Mouse (Mus musculus) hindlimb bud, embryonic 11.5 days (tissue): ENCODE data around the gene Ubqln4.

Experiments used
- DNase-seq: peaks from one replicate; pipeline ENCODE4 v3.0.0-alpha.2; 2012; ENCODE audit warnings: low read depth, low spot score; ENCODE audit errors: extremely low spot score

Gene Ubqln4

DNA sequence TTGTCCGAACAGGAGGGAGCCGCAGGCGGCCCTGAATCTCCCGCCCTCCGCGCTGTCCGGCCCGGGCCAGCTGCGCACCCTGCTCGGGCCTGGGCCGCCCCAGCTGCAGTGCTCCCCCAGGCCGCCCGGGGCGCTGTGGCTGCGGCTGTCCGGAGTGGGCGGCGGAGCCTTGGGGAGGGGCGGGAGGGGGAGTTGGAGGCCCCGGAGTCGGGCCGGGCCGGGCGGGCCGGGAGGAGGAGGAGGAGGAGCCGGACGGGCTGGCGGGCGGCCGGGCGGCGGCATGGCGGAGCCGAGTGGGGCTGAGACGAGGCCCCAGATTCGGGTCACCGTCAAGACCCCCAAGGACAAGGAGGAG is at the start of gene Ubqln4:
TSS of gene Ubqln4 (plus strand) at position 234 of the 355 bp plus-strand sequence.
- no peak for DNase-seq

DNA sequence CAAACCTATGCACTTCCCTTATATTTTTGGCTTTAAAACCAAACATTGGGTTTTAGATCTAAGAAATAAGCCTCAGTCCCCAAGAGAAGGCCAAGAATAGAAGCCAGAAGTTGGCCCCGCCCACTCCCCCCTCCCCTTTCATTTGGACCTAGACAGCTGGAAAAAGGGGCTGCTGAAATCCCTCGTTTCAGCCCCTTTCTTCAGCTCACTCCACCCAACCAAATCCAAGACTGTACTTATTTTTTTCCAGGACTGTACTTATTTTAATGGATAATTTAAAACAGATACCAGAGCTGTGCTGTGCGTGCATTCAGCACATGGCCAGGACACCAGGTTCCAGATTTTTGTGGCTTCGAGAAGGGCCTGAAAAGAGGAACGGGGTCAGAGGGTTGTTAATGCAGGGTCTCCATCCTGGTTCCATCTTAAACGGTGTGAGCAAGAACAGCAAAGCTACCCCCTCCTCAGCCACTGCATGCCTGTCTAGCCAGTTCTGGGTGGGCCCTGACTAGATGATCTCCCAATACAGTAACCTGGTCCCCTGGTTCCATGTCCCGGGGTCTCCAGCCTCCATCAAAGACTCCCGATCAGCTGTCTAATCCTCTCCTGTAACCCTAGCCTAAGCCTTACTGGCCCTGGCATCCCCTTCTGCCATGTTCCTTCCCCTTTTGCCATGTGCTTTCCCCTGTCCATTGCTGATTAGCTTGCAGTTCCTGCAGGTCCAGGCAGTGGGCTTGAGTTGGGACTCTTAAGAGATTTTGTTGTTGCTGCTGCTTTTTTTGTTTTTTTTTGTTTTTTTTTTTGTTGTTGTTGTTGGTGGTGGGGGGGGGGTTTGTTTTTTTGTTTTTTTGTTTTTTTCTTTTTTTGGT is 49.4 kb upstream of the Ubqln4 start:
- no peak for DNase-seq

DNA sequence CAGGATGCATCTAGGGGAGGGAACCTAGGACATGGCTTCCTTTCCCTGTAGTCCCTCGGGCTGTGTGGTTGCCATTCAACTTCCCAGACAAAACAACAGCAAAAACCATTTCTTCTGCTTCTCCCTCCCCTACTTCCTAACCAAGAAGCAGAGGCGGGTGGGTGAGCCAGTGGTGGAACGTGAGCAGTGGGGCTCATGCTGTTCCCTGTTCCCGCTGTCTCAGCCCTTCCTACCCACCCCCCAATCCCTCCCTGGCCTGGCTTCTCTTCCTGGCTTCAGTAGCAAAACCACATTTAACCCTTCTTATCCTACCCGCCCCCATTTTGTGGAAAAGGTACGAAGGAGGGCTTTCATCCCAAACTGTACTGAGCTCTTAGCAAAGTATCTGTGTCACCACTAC is 48.5 kb upstream of the Ubqln4 start:
- DNase-seq: no peak

DNA sequence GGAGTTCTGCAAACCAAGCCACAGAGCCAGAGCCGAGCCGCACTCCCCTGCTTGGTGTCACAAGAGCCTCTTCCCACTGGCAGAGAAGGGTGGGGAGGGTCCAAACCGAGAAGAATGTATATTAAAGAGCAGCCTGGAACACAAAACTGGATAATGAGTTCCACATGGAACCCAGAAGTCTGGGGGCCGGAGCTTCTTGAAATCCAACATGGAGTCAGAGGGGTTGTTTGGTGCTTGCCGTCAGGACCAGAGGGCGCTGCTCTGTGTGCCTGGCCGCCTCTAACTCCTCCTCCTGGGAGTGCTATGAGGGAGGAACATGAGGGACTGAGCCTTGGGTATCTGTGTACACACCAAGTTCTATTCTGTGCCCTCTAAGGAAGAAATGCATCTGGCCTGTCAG is 47.8 kb upstream of the Ubqln4 start:
- DNase-seq: no peak

DNA sequence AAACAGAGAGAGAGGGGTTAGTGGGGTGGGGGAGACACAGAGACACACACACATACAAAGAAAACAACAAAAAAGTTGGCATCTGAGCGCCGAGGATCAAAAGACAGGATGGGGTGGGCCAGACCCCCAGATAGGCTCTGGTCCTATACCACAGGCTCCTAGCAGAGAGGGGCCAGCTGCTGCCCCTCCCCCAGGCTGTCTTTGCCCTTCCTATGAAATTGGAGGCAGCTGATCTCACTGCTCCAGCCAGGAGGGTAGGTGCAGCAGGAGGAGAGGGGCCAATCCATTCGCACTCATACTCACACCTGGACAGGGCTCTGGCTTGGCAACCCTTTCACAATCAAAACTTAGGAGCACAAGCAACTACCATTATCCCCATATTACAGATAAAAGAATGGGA is 44.3 kb upstream of the Ubqln4 start:
- DNase-seq: no peak

DNA sequence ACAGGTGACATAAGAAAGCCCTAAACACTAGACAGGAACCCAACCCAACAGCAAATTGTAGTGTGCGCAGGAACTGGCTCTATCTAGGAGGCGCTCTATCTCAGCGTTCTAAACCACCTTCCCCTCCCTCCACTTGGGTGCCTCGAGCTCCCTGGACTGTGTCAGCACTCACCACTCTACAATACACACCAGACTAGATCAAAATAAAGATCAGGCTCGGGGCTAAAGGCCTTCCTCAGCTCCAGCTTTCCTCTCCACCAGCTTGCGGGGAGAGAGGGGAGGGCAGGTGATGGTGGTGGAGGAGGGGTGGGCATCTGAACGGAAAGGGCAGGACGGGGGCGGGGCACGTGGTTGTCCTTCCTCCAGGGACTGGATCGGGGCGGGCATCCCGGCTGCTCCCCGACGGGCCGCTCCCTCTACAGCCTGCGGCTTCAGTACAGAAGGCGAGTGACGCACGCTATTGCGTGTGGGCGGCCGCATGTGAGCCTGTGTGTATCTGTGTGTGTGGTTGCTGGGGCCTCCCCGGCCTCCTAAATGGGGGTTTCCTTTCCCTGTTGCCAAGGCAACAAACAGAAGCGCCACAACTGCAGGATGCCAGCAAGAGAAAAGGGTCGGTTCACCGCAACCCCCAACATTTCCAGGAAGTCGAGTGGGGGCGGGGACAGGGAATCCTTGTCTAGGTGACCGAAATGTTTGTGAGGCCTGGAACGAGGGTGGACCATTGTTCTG is 43.7 kb upstream of the Ubqln4 start, which contains the start of gene Lmna:
TSS of gene Lmna (minus strand) at position 265 of the 729 bp plus-strand sequence.
- peak; percentile 89 for DNase-seq

DNA sequence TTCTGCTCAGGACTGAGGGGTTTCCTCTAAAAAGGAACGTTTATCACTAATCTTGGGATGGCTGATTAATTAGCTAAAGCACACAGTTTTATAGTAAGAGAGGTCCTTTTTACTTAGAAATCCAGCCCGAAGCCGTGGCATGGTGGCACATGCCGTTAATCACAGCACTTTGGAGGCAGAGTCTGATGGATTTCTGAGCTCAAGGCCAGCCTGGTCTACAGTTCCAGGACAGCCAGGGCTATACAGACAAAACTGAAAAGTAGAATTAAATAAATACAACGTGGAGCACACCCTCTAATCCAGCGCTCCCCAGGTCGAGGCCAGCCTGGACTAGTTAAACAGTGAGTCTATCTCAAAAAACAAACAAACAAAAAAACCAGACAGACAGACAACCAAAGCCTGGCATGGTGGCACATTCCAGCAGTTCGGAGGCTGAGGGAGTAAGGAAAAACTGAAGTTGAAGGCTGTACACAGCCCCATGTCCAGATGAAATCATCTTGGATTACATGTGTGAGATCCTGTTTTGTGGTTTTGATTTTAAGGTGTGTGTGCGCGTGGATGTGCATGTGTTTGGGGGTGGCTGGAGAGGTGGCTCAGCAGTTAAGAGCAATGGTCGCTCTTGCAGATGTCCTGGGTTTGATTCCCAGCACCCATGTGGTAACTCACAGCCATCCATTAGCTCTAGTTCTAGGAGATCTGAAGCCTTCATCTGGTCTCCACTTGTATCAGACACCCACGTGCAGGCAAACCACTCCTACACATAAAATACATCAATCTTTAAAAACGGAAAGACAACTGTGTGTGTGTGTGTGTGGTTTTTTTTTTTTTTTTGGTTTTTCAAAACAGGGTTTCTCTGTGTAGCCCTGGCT is 42.9 kb upstream of the Ubqln4 start:
- no peak for DNase-seq

DNA sequence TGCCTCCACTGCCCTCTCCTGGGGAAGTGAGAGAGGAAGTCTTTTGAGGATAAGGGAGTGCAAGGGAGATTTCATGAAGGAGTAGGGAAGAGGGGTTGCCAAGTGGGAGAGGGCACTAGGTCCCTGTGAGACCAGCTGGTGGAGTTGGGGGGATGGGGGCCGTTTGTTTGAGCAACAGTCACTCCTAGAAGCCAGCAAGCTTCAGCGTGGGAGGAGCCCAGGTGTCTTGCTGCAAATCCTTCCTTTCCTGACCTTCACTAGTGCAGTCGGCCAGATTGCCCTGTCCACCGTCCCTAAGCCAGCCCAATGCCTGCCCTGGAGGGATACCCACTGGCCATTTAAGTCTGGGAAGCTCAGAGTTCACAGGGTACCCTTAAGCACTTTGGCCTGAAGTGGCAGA is 42.0 kb upstream of the Ubqln4 start:
- no peak for DNase-seq

DNA sequence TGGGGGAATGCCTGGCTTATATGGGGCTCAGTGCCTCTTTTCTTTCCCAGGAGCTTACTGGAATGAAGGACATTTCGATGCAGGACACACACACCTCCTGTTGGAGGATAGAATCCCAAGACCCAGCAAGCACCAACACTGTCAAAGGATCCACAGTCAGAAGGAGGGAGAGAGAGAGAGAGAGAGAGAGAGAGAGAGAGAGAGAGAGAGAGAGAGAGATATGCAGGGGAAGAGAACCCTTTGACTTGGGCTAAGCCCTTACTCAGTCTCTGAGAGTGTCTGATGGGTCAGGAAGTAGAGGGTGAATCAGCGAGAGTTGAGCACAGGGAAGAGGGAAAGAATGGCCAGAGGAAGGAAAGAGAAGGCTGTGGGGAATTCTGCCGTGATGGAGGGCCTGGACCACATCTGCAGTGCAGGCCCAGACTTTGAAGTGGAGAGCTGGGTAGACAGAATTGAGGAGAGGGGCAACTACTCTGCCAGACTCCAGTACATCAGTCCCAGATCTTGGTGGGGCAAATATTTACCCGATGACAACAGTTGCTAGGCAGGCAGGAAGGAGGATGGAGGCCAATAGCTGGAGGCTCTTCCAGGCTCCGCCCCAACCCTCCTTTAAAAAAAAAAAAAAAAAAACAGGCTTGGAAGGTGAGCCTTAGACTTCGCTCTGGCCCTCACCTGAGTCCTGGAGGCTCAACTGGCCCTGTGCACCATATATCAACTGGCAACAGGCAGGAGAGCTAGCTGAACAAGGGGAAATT is 41.2 kb upstream of the Ubqln4 start:
- no peak for DNase-seq

DNA sequence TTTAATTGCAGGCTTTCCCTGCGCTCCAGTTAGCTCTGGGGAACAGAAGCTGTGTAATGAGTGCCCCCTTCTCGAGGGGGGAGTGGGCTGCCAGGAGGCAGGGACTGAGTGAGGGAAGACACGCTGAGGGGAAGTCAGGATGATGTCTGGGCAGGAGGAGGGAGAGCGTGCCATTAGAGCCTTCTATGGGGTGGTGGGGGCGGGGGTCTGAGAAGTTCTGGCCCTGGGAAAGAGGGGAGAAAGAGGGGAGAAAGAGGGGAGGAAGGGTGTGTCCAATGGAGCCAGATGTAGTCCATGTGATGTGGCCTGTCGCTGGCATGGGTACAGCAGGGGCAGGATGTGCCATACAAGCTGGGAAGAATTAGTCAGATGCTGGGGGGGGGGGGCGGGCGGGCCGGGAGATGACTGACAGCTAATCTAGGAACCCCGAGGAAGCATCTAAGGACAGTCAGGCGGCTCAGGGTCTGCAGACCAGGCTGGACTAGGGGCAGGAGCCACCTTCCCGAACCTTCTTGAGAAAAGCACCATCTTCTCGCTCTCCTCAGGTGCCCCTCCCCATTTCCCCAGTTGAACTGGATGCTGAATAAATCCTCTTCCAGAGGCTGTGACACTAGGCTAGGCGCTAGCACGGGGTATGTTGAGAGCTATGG is 40.5 kb upstream of the Ubqln4 start:
- DNase-seq: no peak

DNA sequence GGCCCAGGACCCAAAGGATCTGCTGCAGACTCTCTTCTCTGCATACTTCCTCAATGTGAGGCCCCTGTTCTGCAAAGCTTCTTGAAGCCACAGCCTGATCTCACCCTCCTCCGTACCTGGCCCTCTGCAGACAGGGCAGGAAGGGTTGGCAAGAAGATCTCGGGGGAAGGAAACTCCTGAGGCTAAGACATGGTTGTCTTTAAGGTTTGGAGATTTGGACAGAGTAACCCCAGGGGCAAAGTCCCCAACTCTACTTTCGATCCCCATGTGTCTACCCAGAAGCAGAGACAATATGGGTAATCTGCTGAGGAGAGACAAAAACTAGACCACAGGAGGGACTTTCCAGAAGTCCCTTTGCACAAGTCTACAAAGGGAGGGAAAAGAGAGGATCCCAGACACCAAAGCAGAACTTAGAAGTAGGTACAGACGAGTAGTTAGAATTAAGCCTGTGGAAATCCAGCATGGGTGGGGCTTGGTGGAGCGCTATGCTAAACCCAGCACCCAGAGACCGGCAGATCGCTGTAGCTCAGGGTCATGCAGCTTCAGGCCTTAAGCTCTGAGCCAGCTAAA is 39.9 kb upstream of the Ubqln4 start:
- no peak for DNase-seq

DNA sequence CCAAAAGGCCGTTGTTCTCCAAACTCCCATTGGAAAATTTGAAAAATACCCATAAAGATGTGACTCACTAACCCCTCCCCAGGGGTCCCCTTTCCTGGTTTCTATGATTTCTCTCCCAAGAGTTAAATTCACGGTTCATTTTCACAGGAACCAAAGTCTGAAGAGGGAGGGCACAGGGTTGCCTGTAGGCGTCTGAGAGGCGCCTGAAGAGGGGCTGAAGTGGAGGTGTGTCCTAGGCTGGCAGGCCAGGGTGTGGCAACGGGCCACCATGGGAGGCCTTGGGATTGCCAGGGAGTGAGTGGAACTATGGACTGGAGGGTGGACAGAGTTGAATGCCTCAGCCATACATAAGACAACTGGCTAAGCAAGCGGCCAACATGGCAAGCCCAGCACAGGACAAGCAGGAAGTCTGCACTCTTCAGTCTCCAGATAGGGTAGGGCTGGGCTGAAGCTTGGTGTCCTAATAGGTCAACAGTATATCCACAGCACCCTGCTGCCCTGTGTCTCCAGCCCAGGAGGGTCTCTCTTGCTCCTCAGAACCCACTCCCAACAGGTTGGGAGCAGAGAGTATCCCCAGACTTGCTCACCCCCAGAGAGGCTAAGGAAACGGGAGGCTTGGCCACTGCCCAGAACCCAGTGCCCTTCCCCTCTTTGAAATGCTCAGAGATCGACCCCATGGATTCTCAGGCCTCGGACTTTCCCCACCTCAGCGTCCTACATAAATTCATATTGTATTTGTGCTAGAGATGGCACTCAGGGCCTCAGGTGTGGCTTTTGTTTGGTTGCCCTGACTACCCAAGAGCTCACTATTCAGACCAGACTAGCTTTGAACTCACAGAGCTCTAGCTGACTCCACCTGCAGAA is 39.1 kb upstream of the Ubqln4 start:
- DNase-seq: no peak

DNA sequence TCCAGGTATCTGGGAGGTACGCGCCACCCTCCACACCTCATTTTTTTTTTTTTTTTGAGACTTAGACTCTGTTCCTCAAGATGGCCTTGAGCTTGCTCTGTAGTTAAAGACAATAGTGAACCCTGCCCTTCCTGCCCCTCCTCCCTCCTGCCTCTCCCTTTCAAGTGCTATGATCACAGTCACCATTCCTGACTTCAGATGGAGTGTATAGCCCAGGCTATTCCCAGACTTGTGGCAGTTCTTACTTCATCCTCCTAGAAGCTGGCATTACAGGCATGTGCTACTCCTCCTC is 38.5 kb upstream of the Ubqln4 start:
- DNase-seq: no peak

DNA sequence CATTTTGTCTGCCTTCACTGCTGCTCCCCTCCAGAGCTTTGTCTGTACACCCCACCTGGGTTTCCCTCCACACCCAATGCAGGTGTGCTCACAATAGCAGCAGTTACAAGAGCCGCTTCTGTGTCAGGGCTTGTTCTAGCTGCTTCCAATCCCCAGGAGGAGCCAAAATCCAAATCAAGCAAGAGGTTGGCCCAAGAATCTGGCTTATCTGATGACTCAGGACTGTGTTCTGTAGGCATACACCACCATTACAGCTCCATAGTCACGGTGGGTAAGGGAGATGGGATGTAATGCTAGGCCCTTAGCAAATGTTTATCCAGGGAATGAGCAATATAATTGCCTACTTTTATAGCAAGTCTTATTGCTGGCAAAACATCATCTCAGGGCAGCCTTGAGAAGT is 37.2 kb upstream of the Ubqln4 start:
- DNase-seq: no peak

DNA sequence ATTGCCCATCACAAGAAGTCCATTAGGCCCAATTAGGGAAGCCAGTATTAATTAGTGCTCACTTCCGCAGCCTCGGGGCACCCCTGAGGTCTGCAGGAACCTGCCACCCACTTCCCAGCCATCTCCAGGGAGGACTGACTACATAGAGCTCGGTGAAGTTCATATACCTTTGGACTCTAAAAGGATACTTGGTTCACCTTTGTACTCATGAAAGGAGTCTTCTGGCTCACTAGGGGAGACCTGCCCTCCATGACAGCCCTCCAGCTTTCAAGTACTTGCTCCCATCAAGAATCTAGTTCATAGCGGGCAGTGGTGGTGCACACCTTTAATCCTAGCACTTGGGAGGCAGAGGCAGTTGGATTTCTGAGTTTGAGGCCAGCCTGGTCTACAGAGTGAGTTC is 35.1 kb upstream of the Ubqln4 start:
- DNase-seq: no peak

DNA sequence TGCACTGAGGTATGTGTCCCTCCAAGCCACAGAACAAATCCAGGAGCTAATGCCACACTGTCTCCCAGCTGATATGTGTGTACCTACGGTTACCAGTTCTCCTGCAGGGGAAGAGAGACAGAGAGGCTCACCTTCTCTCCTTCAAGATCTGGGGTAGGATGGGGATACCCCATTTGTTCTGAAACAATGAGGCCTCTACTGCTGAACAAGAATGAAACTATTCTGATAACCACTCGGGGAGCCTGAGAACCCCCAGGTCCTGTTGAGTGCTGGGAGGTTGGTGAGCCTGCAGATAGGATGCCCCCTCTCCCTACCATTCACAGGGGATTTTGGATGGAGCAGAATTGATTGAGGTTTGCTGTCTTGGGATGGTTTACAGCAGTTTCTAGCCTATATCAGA is 33.5 kb upstream of the Ubqln4 start:
- no peak for DNase-seq

DNA sequence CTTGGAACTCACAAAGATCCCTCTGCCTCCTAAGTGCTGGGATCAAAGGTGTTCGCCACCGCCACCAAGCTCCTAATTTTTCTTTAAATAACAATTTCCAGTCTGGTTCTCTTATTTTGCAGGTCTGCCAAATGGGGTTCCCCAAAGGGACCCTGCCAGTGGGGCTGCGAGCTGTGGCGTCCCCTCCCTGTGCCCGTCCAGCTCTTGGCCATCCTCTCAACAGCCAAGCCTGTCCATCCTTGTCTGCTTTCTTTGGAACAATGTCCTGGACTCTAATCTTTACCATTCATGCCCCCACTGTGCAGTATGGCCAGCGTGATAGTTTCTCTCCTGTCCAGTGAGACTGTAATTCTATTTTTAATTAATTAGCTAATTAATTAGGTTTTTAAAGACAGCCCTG is 32.4 kb upstream of the Ubqln4 start:
- DNase-seq: no peak

DNA sequence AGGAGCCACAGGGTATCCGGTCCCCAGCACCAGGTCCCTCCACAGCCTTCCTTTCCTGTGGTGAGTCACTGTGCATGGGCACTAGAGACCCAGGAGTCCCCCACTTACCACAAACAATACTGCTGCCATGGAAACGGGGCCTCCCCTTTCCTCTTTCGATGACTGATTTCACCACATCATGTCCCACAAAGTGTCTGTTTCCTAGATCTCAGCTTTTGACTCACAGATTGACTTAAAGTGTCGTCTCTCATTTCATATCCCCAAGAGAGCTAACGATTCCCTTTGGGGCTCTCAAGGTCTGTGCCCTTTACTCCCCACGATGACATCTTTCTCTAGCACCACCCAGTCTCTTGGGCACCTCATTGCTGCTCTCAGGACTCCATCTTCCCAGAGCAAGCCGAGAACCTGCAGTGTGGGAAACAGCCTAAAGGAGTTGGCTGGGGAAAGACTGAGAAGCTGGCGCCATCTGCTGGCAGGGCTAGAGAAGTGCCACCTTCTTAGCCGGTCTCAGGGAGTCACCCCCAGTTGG is 31.7 kb upstream of the Ubqln4 start:
- DNase-seq: no peak

DNA sequence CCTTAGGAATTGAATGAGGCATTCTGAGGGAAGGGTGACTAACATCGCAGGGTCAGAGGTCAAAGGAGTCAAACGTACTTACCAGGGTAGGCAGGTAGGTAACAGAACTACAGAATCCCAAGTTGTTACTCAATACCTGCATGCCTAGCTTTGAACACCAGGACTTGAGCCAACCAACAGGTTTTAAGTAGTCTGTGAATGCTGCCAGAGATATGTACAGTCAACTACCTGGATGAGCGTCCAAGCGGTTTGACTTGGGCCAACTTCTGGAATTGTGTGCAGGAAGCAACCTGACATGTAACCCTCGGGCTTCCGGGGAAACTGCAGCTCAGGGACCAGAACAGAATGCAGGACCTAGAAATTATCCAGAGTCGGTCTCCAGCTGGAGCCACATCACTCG is 30.5 kb upstream of the Ubqln4 start:
- no peak for DNase-seq
